ENCODE assay signal across 14 mouse cellular contexts in genomic region chr11:120356319-120356840, GRCm38 (mm10). TPM values are rescaled to one million over a fixed set of nuclear protein-coding genes. Genes with fewer than 3 reads are reported as not detected.
DNase-seq lines count a peak whose midpoint lies in the region; ATAC-seq and TF ChIP-seq lines count a peak whose summit lies in the region.
"Had no signal": no experiment of that assay in that cellular context is flagged by ENCODE, and none has a peak within 500 bp of the region (broad histone marks: within the 10 kb centered on the region; RNA-seq: fewer than 3 reads in every experiment).

No protein-coding gene starts in this region.

- no peak for TF ChIP-seq POLR2A in CH12.LX (IDR thresholded peaks at IDR 0.05; ENCODE audit: low read depth, low read length)

- no peak for TF ChIP-seq CTCF in gastrocnemius, adult 2 months (IDR thresholded peaks at IDR 0.05)
- TF ChIP-seq CTCF in CH12.LX (conservative IDR thresholded peaks at IDR 0.05 in 1 of 2, IDR thresholded peaks at IDR 0.05 in 1 of 2; ENCODE audit: low read depth in 2 of 2, low read length in 2 of 2) = peak; percentile 18 to 50; a peak in 2 of 4 replicates

- H3K9me3 ChIP-seq in liver, embryonic 12.5 days (replicated peaks) = no peaks in the 10 kb centered on the region
- no peaks in the 10 kb centered on the region for H3K9me3 ChIP-seq in liver, embryonic 11.5 days (ENCODE audit: control insufficient read depth, low read length)
- no peaks in the 10 kb centered on the region for H3K9me3 ChIP-seq in CH12.LX (replicated peaks; ENCODE audit: low read length)
- H3K9me3 ChIP-seq in forebrain, embryonic 14.5 days (replicated peaks; ENCODE audit: control insufficient read depth, low read length) = no peaks in the 10 kb centered on the region
- no peaks in the 10 kb centered on the region for H3K9me3 ChIP-seq in kidney, embryonic 16.5 days (ENCODE audit: low read length)
- H3K9me3 ChIP-seq: heart, embryonic 15.5 days had no signal

- DNase-seq in gastrocnemius, adult 2 months = peak; percentile 9
- no peak for DNase-seq in gastrocnemius, postnatal 10 days
- DNase-seq in liver, embryonic 11.5 days (ENCODE audit: low spot score) = no peak
- DNase-seq in CH12.LX (ENCODE audit: extremely low read depth) = no peak
- peak; percentile 46 for DNase-seq in induced T-regulatory cell, adult 2 months (ENCODE audit: low read depth)
- no peak for DNase-seq in forebrain, embryonic 14.5 days (ENCODE audit: low spot score)
- DNase-seq: cerebellum, postnatal 25 days; spleen, adult 18-20 months; thymus, adult 2 months had no signal

- intact Hi-C loops in gastrocnemius, adult 2 months (cut with DNase I) = no loop called here

- H3K4me3 ChIP-seq in gastrocnemius, adult 2 months = no peak overlapping the region
- H3K4me3 ChIP-seq in liver, embryonic 12.5 days = no peak overlapping the region
- H3K4me3 ChIP-seq in liver, embryonic 11.5 days (ENCODE audit: low read depth, low read length) = no peak overlapping the region
- H3K4me3 ChIP-seq in CH12.LX (replicated peaks in 1 of 3; ENCODE audit: low read depth in 2 of 3, low read length in 2 of 3, poor library complexity in 1 of 3) = no peak overlapping the region
- H3K4me3 ChIP-seq in forebrain, embryonic 14.5 days (ENCODE audit: low read depth, low read length) = no peak overlapping the region
- H3K4me3 ChIP-seq in kidney, embryonic 16.5 days (ENCODE audit: low read length) = no peak overlapping the region
- H3K4me3 ChIP-seq: heart, embryonic 15.5 days; myocyte had no signal

- TF ChIP-seq RAD21 in CH12.LX (IDR thresholded peaks at IDR 0.05; ENCODE audit: low read depth, low read length) = no peak; the same call in none of the 2 replicates

- H3K27me3 ChIP-seq in liver, embryonic 12.5 days (replicated peaks) = peaks cover 18% of the 10 kb centered on the region
- H3K27me3 ChIP-seq in liver, embryonic 11.5 days (replicated peaks; ENCODE audit: control insufficient read depth, insufficient read depth, low read length) = no peaks in the 10 kb centered on the region
- H3K27me3 ChIP-seq in CH12.LX (replicated peaks) = peaks cover 6% of the 10 kb centered on the region
- H3K27me3 ChIP-seq in forebrain, embryonic 14.5 days (replicated peaks; ENCODE audit: control insufficient read depth, insufficient read depth, low read length) = no peaks in the 10 kb centered on the region
- H3K27me3 ChIP-seq in kidney, embryonic 16.5 days (ENCODE audit: insufficient read depth, low read length) = no peaks in the 10 kb centered on the region
- H3K27me3 ChIP-seq: heart, embryonic 15.5 days had no signal

- H3K27ac ChIP-seq in gastrocnemius, adult 2 months = no peak overlapping the region
- peak overlapping the region; percentile 94 for H3K27ac ChIP-seq in liver, embryonic 12.5 days
- no peak overlapping the region for H3K27ac ChIP-seq in liver, embryonic 11.5 days (ENCODE audit: low read depth, low read length)
- H3K27ac ChIP-seq in CH12.LX (ENCODE audit: insufficient read depth, low read depth) = no peak overlapping the region
- no peak overlapping the region for H3K27ac ChIP-seq in forebrain, embryonic 14.5 days (ENCODE audit: low read depth, low read length)
- no peak overlapping the region for H3K27ac ChIP-seq in kidney, embryonic 16.5 days (ENCODE audit: low read length)

- no peak overlapping the region for H3K4me2 ChIP-seq in liver, embryonic 12.5 days
- no peak overlapping the region for H3K4me2 ChIP-seq in liver, embryonic 11.5 days
- H3K4me2 ChIP-seq in CH12.LX (ENCODE audit: insufficient read depth, low read depth, poor library complexity, severe bottlenecking) = no peak overlapping the region
- no peak overlapping the region for H3K4me2 ChIP-seq in forebrain, embryonic 14.5 days (ENCODE audit: low read length)
- no peak overlapping the region for H3K4me2 ChIP-seq in kidney, embryonic 16.5 days (replicated peaks; ENCODE audit: low read depth, low read length)
- H3K4me2 ChIP-seq: heart, embryonic 15.5 days had no signal

- no peak for TF ChIP-seq EP300 in CH12.LX (IDR thresholded peaks at IDR 0.05; ENCODE audit: low read length)

- WGBS in liver, embryonic 12.5 days (ENCODE audit: insufficient replicate concordance) = 85% methylated on average over 15 of the region's 15 CpGs
- 77% methylated on average over 15 of the region's 15 CpGs for WGBS in liver, embryonic 11.5 days
- WGBS in forebrain, embryonic 14.5 days = 87% methylated on average over 15 of the region's 15 CpGs
- WGBS in kidney, embryonic 16.5 days = 83% methylated on average over 15 of the region's 15 CpGs

- no peaks in the 10 kb centered on the region for H3K79me2 ChIP-seq in CH12.LX (replicated peaks; ENCODE audit: control insufficient read depth, extremely low read depth, insufficient read depth, poor library complexity, severe bottlenecking)

- in situ Hi-C loops in CH12.LX (cut with MboI; ENCODE audit: low pct_ligation_motif_present, low pct_unique_long_range_greater_than_20kb, low sequenced_read_pairs) = no loop called here

- H3K36me3 ChIP-seq in liver, embryonic 12.5 days = no peaks in the 10 kb centered on the region
- H3K36me3 ChIP-seq in liver, embryonic 11.5 days (ENCODE audit: control insufficient read depth, insufficient read depth, low read length) = no peaks in the 10 kb centered on the region
- H3K36me3 ChIP-seq in CH12.LX (replicated peaks in 1 of 2; ENCODE audit: control insufficient read depth in 1 of 2, insufficient read depth in 1 of 2, low read length in 1 of 2) = no peaks in the 10 kb centered on the region
- no peaks in the 10 kb centered on the region for H3K36me3 ChIP-seq in forebrain, embryonic 14.5 days (ENCODE audit: control insufficient read depth, insufficient read depth, low read length)
- no peaks in the 10 kb centered on the region for H3K36me3 ChIP-seq in kidney, embryonic 16.5 days (ENCODE audit: insufficient read depth, low read length)
- H3K36me3 ChIP-seq: heart, embryonic 15.5 days had no signal

- H3K4me1 ChIP-seq in liver, embryonic 12.5 days = peaks cover 70% of the 10 kb centered on the region
- H3K4me1 ChIP-seq in liver, embryonic 11.5 days (replicated peaks; ENCODE audit: control insufficient read depth, insufficient read depth, low read length) = peaks cover 58% of the 10 kb centered on the region
- peaks cover 6 to 37% of the 10 kb centered on the region in 2 experiments for H3K4me1 ChIP-seq in CH12.LX (ENCODE audit: control insufficient read depth in 1 of 2, insufficient read depth in 2 of 2)
- H3K4me1 ChIP-seq in forebrain, embryonic 14.5 days (ENCODE audit: control insufficient read depth, insufficient read depth, low read length) = peaks cover 26% of the 10 kb centered on the region
- peaks cover 65% of the 10 kb centered on the region for H3K4me1 ChIP-seq in kidney, embryonic 16.5 days (ENCODE audit: insufficient read depth, low read length)

- no peak overlapping the region for H3K9ac ChIP-seq in liver, embryonic 12.5 days
- no peak overlapping the region for H3K9ac ChIP-seq in liver, embryonic 11.5 days (ENCODE audit: low read depth, low read length)
- no peak overlapping the region for H3K9ac ChIP-seq in CH12.LX (ENCODE audit: insufficient read depth, low read depth)
- no peak overlapping the region for H3K9ac ChIP-seq in forebrain, embryonic 14.5 days (ENCODE audit: low read length)
- no peak overlapping the region for H3K9ac ChIP-seq in kidney, embryonic 16.5 days (replicated peaks; ENCODE audit: low read length)
- H3K9ac ChIP-seq: heart, embryonic 15.5 days had no signal

- ATAC-seq in liver, embryonic 12.5 days = no peak
- no peak for ATAC-seq in liver, embryonic 11.5 days (replicated peaks; ENCODE audit: low FRiP score)
- ATAC-seq in forebrain, embryonic 14.5 days = no peak
- no peak for ATAC-seq in kidney, embryonic 16.5 days (ENCODE audit: low FRiP score, low TSS enrichment)

- dilution Hi-C loops in CH12.LX (cut with MboI; ENCODE audit: extremely low pct_ligation_motif_present, extremely low pct_unique_long_range_greater_than_20kb, low sequenced_read_pairs) = no loop called here

TF ChIP-seq in CH12.LX, 34 proteins besides CTCF, POLR2A, EP300 and RAD21 (continues in another document):
- TF ChIP-seq CHD1 (IDR thresholded peaks at IDR 0.05; ENCODE audit: low read depth, low read length) (no peak), NELFE (IDR thresholded peaks at IDR 0.05; ENCODE audit: low read depth, low read length) (no peak), USF1 (IDR thresholded peaks at IDR 0.05; ENCODE audit: low read depth, low read length) (no peak)

RNA-seq across cellular contexts. Expression of gene Fscn2, which starts 5.0 kb away (rescaled TPM):
- total RNA-seq in gastrocnemius, adult 2 months (2021) = under 1 TPM in 1 of 2 experiments, not detected in 1; 0.87 TPM
- total RNA-seq in gastrocnemius, postnatal 10 days (2021) = under 1 TPM; 0.50 to 0.61 TPM
- 0.16 and 0.18 TPM in 2 replicates for polyA plus RNA-seq in liver, embryonic 12.5 days (2016; fragmentation: Nextera tagmentation; extraction: Ambion mirVana)
- polyA plus RNA-seq in liver, embryonic 11.5 days (2014; fragmentation: Nextera tagmentation; extraction: Ambion mirVana) = 0.29 TPM in 1 of 2 replicates, not detected in the other
- 0.25 TPM in 1 of 2 replicates, not detected in the other for total RNA-seq in CH12.LX (2012; rRNA removed)
- not detected in 2 replicates for total RNA-seq in CH12.LX (2014; rRNA removed)
- not detected in 2 replicates for polyA plus RNA-seq in CH12.LX (2012; ENCODE audit: insufficient read length, low read depth)
- 0.75 and 1.4 TPM in 2 replicates for polyA plus RNA-seq in forebrain, embryonic 14.5 days (2014; fragmentation: Nextera tagmentation; extraction: Ambion mirVana)
- 0.72 and 0.82 TPM in 2 replicates for polyA plus RNA-seq in kidney, embryonic 16.5 days (2015; fragmentation: Nextera tagmentation; extraction: Ambion mirVana)
- total RNA-seq: megakaryocyte progenitor cell, adult 5-6 weeks had no signal

RNA-seq across cellular contexts. Expression of gene Actg1, which starts 8.0 kb away (rescaled TPM):
- 100 to 1,000 TPM; 201 to 262 TPM for total RNA-seq in gastrocnemius, adult 2 months (2021)
- 100 to 1,000 TPM; 439 to 618 TPM for total RNA-seq in gastrocnemius, postnatal 10 days (2021)
- polyA plus RNA-seq in liver, embryonic 12.5 days (2016; fragmentation: Nextera tagmentation; extraction: Ambion mirVana) = 952 and 1,008 TPM in 2 replicates
- polyA plus RNA-seq in liver, embryonic 11.5 days (2014; fragmentation: Nextera tagmentation; extraction: Ambion mirVana) = 1,592 and 1,704 TPM in 2 replicates
- total RNA-seq in CH12.LX (2012; rRNA removed) (1,832 and 2,176 TPM in 2 replicates), CH12.LX (2014; rRNA removed) (2,424 and 2,484 TPM in 2 replicates)
- polyA plus RNA-seq in CH12.LX (2012; ENCODE audit: insufficient read length, low read depth) = 3,554 and 4,362 TPM in 2 replicates
- polyA plus RNA-seq in forebrain, embryonic 14.5 days (2014; fragmentation: Nextera tagmentation; extraction: Ambion mirVana) = 3,852 and 3,863 TPM in 2 replicates
- polyA plus RNA-seq in kidney, embryonic 16.5 days (2015; fragmentation: Nextera tagmentation; extraction: Ambion mirVana) = 2,803 and 2,860 TPM in 2 replicates

RNA-seq across cellular contexts. Expression of gene Faap100, which starts 22.2 kb away (rescaled TPM):
- total RNA-seq in gastrocnemius, adult 2 months (2021) = 10 to 100 TPM; 18.5 to 18.8 TPM
- total RNA-seq in gastrocnemius, postnatal 10 days (2021) = 10 to 100 TPM; 14.6 to 15.3 TPM
- polyA plus RNA-seq in liver, embryonic 12.5 days (2016; fragmentation: Nextera tagmentation; extraction: Ambion mirVana) = 12.8 and 13.1 TPM in 2 replicates
- polyA plus RNA-seq in liver, embryonic 11.5 days (2014; fragmentation: Nextera tagmentation; extraction: Ambion mirVana) = 22.8 and 23.2 TPM in 2 replicates
- 17.7 and 19.6 TPM in 2 replicates for total RNA-seq in CH12.LX (2012; rRNA removed)
- total RNA-seq in CH12.LX (2014; rRNA removed) = 6.6 and 7.7 TPM in 2 replicates
- polyA plus RNA-seq in CH12.LX (2012; ENCODE audit: insufficient read length, low read depth) = 13.1 and 14.3 TPM in 2 replicates
- polyA plus RNA-seq in forebrain, embryonic 14.5 days (2014; fragmentation: Nextera tagmentation; extraction: Ambion mirVana) = 51.7 and 71.1 TPM in 2 replicates
- 42.3 and 44.8 TPM in 2 replicates for polyA plus RNA-seq in kidney, embryonic 16.5 days (2015; fragmentation: Nextera tagmentation; extraction: Ambion mirVana)

Comparison
In these comparisons a context has a peak if more than half of its experiments do, and no peak if none do; other contexts are left out.
1. DNase-seq: peak in gastrocnemius, adult 2 months (single experiment) and induced T-regulatory cell, adult 2 months (single experiment); none in gastrocnemius, postnatal 10 days (single experiment), liver, embryonic 11.5 days (single experiment), CH12.LX (single experiment) and forebrain, embryonic 14.5 days (single experiment).